9 mouse cellular contexts compared by ENCODE assay signal in the genomic region with DNA sequence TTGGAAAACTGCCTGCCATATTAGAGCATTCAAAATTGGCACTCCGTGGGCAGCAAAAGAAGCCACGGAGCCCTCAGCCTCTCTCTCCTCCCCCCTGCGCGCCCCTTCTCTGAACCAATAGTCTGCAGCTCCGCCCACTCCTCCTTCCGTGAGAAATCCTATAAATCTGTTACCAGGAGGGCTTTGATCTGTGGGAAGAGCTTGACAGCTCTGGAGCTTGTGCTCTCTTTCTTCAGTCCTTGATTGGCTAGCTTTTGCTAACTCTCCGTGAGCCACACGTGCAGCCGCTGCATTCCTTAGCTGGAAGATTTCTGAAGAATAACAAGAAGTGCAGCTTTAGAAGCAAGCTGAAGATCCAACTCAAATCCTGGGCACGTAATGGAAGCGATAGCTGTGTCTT. TPM values are rescaled to one million over a fixed set of nuclear protein-coding genes. Genes with fewer than 3 reads are reported as not detected.
DNase-seq lines count a peak whose midpoint lies in the region; ATAC-seq lines count a peak whose summit lies in the region.
"Had no signal": no experiment of that assay in that cellular context is flagged by ENCODE, and none has a peak within 500 bp of the region (broad histone marks: within the 10 kb centered on the region; RNA-seq: fewer than 3 reads in every experiment).

No protein-coding gene starts in this region.

- no peaks in the 10 kb centered on the region for H3K36me3 ChIP-seq in hindbrain, embryonic 10.5 days
- H3K36me3 ChIP-seq in midbrain, embryonic 11.5 days (ENCODE audit: control insufficient read depth, insufficient read depth, low read length): no peaks in the 10 kb centered on the region

- H3K4me1 ChIP-seq in hindbrain, embryonic 10.5 days (replicated peaks): no peaks in the 10 kb centered on the region
- H3K4me1 ChIP-seq in midbrain, embryonic 11.5 days (ENCODE audit: control insufficient read depth, insufficient read depth, low read length): no peaks in the 10 kb centered on the region

- peak; percentile 1 for DNase-seq in WW6 (ENCODE audit: low read depth, low spot score)
- DNase-seq in brain, adult 2 months (ENCODE audit: low read depth, low spot score): peak; percentile 11
- peak; percentile 44 for DNase-seq in hindbrain, embryonic 10.5 days (ENCODE audit: low spot score)
- peak; percentile 91 for DNase-seq in midbrain, embryonic 11.5 days (ENCODE audit: low spot score, missing footprints)
- no peak for DNase-seq in urinary bladder, postnatal 14 days (ENCODE audit: low spot score)
- no peak for DNase-seq in thymus, postnatal 25 days
- DNase-seq in heart, postnatal 25 days (ENCODE audit: low spot score): no peak
- no peak for DNase-seq in spleen, postnatal 36 days (ENCODE audit: low spot score in 2 of 2)

- no peak overlapping the region for H3K4me3 ChIP-seq in hindbrain, embryonic 10.5 days
- H3K4me3 ChIP-seq in midbrain, embryonic 11.5 days (ENCODE audit: low read depth, low read length): no peak overlapping the region

- intact Hi-C loops in heart, postnatal 25 days (cut with DNase I): no loop called here

- WGBS in hindbrain, embryonic 10.5 days: 14% methylated on average over 11 of the region's 11 CpGs
- WGBS in midbrain, embryonic 11.5 days: 15% methylated on average over 11 of the region's 11 CpGs

- peak; percentile 98 for ATAC-seq in midbrain, embryonic 11.5 days (ENCODE audit: low FRiP score)

- H3K27me3 ChIP-seq in hindbrain, embryonic 10.5 days (ENCODE audit: insufficient read depth, poor library complexity, severe bottlenecking): peaks cover 14% of the 10 kb centered on the region
- H3K27me3 ChIP-seq in midbrain, embryonic 11.5 days (ENCODE audit: control insufficient read depth, insufficient read depth, low read length): peaks cover 4% of the 10 kb centered on the region

- H3K9me3 ChIP-seq in hindbrain, embryonic 10.5 days: no peaks in the 10 kb centered on the region
- no peaks in the 10 kb centered on the region for H3K9me3 ChIP-seq in midbrain, embryonic 11.5 days (ENCODE audit: control insufficient read depth, low read length)

- no peak overlapping the region for H3K27ac ChIP-seq in hindbrain, embryonic 10.5 days
- no peak overlapping the region for H3K27ac ChIP-seq in midbrain, embryonic 11.5 days (ENCODE audit: low read depth, low read length)

- peak overlapping the region; percentile 15; the same call in 1 of the 2 replicates for H3K4me2 ChIP-seq in midbrain, embryonic 11.5 days

- H3K9ac ChIP-seq in midbrain, embryonic 11.5 days (ENCODE audit: low read length): no peak overlapping the region

RNA-seq across cellular contexts. Expression of a gene that starts 2.6 kb away (rescaled TPM):
- polyA plus RNA-seq in hindbrain, embryonic 10.5 days (2016; fragmentation: Nextera tagmentation; extraction: Ambion mirVana): not detected in 2 replicates
- polyA plus RNA-seq in midbrain, embryonic 11.5 days (2014; fragmentation: Nextera tagmentation; extraction: Ambion mirVana): not detected in 2 replicates
- total RNA-seq in heart, postnatal 25 days (2021): not detected
- total RNA-seq: neutrophil, adult 5-6 weeks had no signal

Comparison
In these comparisons a context has a peak if more than half of its experiments do, and no peak if none do; other contexts are left out.
1. DNase-seq: peak in WW6 (single experiment), brain, adult 2 months (single experiment), hindbrain, embryonic 10.5 days (single experiment) and midbrain, embryonic 11.5 days (single experiment); none in urinary bladder, postnatal 14 days (single experiment), thymus, postnatal 25 days (single experiment), heart, postnatal 25 days (single experiment) and spleen, postnatal 36 days (0 of 2).